Mouse (Mus musculus) liver, embryonic 11.5 days (tissue): ENCODE results near the gene Myadml2. TPM values are rescaled to one million over a fixed set of nuclear protein-coding genes. Genes with fewer than 3 reads are reported as not detected.
A peak's percentile ranks its signal among the peaks of the same experiment; 100 is the strongest.

Experiments used
- ATAC-seq: fragments of 200-750 bp; cut with Nextera tagmentation; replicated peaks from 2 replicates; pipeline ENCODE4 v1.8.0; 2017; ENCODE audit warnings: moderate number of reproducible peaks, mild to moderate bottlenecking, moderate TSS enrichment, moderate library complexity; ENCODE audit not compliant: low FRiP score
- DNase-seq: peaks from one replicate; pipeline ENCODE4 v3.0.0-alpha.2; 2017; ENCODE audit warnings: low spot score
- H3K27ac ChIP-seq: fragments of 300-500 bp; sonication (generic); 2 replicates; pipeline ENCODE4 v1.5.1; 2014; ENCODE audit warnings: mild to moderate bottlenecking, low read depth, low read length, control low read depth
- H3K27me3 ChIP-seq: fragments of 300-500 bp; sonication (generic); replicated peaks from 2 replicates; pipeline ENCODE4 v1.6.1; 2014; ENCODE audit warnings: low read length, mixed read lengths; ENCODE audit not compliant: control insufficient read depth, insufficient read depth
- H3K36me3 ChIP-seq: fragments of 300-500 bp; sonication (generic); 2 replicates; pipeline ENCODE4 v1.6.1; 2014; ENCODE audit warnings: mild to moderate bottlenecking, low read length, moderate library complexity, mixed read lengths; ENCODE audit not compliant: control insufficient read depth, insufficient read depth
- H3K4me1 ChIP-seq: fragments of 300-500 bp; sonication (generic); replicated peaks from 2 replicates; pipeline ENCODE4 v1.6.1; 2014; ENCODE audit warnings: low read length, mixed read lengths; ENCODE audit not compliant: control insufficient read depth, insufficient read depth
- H3K4me2 ChIP-seq: fragments of 300-500 bp; sonication (generic); 2 replicates; pipeline ENCODE4 v1.6.1; 2014; ENCODE audit warnings: mild to moderate bottlenecking, control low read depth, moderate library complexity
- H3K4me3 ChIP-seq: fragments of 300-500 bp; sonication (generic); 2 replicates; pipeline ENCODE4 v1.5.1; 2014; ENCODE audit warnings: low read depth, low read length, control low read depth
- H3K9ac ChIP-seq: fragments of 300-500 bp; sonication (generic); 2 replicates; pipeline ENCODE4 v1.6.1; 2014; ENCODE audit warnings: low read depth, low read length, control low read depth
- H3K9me3 ChIP-seq: fragments of 300-500 bp; sonication (generic); 2 replicates; pipeline ENCODE4 v1.6.1; 2016; ENCODE audit warnings: low read length, inconsistent platforms, mixed read lengths; ENCODE audit not compliant: control insufficient read depth
- WGBS: fragments of 180-500 bp; shearing (Covaris S2); extraction: QIAGEN DNeasy Blood & Tissue Kit; methylation state at CpG from one replicate; pipeline ENCODE4 v1.1.7; 2014; 5-methylcytosine and 5-hydroxymethylcytosine counted together
- polyA plus RNA-seq: library from polyadenylated mRNA; unstranded; fragments of >200 nt; fragmentation: Nextera tagmentation; extraction: Ambion mirVana; gene quantifications from 2 replicates; pipeline ENCODE4 v1.2.1, GENCODE M21; 2014

Gene Myadml2
- polyA plus RNA-seq, 1 experiment from 2014 or later, result 0.60 TPM

DNA sequence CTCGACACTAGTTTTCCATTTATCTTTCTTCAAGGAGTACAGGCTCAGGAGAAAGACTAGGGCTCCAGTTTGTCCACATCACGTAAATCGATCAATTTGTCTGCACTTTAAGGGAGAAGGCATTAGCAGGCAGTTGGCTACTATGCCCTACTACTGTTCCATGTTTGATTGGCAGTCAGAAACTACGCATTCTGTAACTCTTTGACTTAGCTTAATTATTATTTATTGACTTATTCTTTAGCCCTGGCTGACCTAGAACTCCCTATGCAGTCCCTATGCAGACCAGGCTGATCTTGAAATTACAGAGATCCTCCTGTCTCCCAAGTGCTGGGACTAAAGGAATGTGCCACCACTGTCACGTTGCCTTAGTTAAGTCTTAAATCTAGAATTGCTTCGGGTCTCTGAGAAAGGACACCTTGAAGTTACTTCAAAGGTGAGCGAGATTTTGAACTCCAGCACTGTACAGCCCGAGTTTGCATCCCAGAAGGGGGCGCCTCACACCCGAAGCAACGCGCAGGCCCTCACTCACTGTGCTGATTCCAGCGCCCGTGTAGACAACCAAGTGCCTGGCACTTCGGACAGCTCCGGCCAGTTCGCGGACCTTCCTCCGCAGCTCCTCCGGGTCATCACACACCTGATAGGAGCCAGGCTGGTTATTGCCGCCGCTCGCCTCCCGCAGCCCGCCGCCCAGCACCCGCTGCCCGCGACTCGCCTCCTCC lies 23.8 kb downstream of the Myadml2 start:
- DNase-seq, result peak; percentile 77
- Histone ChIP-seq H3K27me3 (no peaks in the 10 kb centered on the region), H3K9ac (peak overlapping the region; percentile 97), H3K9me3 (no peaks in the 10 kb centered on the region), H3K4me1 (peaks cover 42% of the 10 kb centered on the region), H3K4me3 (peak overlapping the region; percentile 100), H3K27ac (peak overlapping the region; percentile 97), H3K36me3 (peaks cover 36% of the 10 kb centered on the region), H3K4me2 (peak overlapping the region; percentile 81)
- peak; percentile 82 for ATAC-seq
- 11% methylated on average over 30 of the region's 30 CpGs for WGBS

DNA sequence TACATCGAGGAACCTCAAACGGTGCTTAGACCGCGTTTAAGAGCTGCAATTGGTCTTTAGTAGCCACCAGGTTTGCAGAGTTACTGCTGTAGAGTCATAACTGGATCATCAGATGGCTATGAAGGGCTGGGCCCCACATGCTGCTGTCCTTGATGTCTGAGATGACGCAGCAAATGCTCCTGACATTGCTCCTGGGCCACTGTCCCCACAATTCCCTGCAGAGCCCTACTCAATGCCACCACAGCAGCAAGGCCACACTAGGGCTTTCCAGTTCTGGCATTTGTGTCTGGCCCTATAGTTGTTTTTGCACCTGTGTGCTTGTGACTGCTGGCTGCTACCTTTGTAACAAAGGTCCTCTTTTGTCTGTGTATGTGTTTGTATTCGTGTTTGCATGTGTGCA lies 25.2 kb downstream of the Myadml2 start:
- no peak for DNase-seq

GRCm38 (mm10) chr11:120620195-120620594 lies 27.8 kb downstream of the Myadml2 start:
- WGBS, result 93% methylated on average over 14 of the region's 14 CpGs
- H3K9ac ChIP-seq, result no peak overlapping the region
- H3K4me1 ChIP-seq, result peaks cover 35% of the 10 kb centered on the region
- DNase-seq, result no peak
- no peaks in the 10 kb centered on the region for H3K27me3 ChIP-seq
- H3K9me3 ChIP-seq, result no peaks in the 10 kb centered on the region
- peaks cover 41% of the 10 kb centered on the region for H3K36me3 ChIP-seq
- H3K4me2 ChIP-seq, result no peak overlapping the region
- no peak overlapping the region for H3K27ac ChIP-seq
- no peak for ATAC-seq
- H3K4me3 ChIP-seq, result no peak overlapping the region

More for the DNA sequence above, 25.2 kb downstream of the Myadml2 start:
- H3K9me3 ChIP-seq, result no peaks in the 10 kb centered on the region
- 0 out of 2 replicates have a peak overlapping the region, but pooled peaks have one; percentile 3 for H3K4me2 ChIP-seq
- 93% methylated on average over 6 of the region's 6 CpGs for WGBS
- H3K4me3 ChIP-seq, result no peak overlapping the region
- H3K36me3 ChIP-seq, result peaks cover 38% of the 10 kb centered on the region
- no peak overlapping the region for H3K27ac ChIP-seq
- H3K4me1 ChIP-seq, result peaks cover 40% of the 10 kb centered on the region
- no peak overlapping the region; the same call in 1 of the 2 replicates for H3K9ac ChIP-seq
- no peak for ATAC-seq
- no peaks in the 10 kb centered on the region for H3K27me3 ChIP-seq

DNA sequence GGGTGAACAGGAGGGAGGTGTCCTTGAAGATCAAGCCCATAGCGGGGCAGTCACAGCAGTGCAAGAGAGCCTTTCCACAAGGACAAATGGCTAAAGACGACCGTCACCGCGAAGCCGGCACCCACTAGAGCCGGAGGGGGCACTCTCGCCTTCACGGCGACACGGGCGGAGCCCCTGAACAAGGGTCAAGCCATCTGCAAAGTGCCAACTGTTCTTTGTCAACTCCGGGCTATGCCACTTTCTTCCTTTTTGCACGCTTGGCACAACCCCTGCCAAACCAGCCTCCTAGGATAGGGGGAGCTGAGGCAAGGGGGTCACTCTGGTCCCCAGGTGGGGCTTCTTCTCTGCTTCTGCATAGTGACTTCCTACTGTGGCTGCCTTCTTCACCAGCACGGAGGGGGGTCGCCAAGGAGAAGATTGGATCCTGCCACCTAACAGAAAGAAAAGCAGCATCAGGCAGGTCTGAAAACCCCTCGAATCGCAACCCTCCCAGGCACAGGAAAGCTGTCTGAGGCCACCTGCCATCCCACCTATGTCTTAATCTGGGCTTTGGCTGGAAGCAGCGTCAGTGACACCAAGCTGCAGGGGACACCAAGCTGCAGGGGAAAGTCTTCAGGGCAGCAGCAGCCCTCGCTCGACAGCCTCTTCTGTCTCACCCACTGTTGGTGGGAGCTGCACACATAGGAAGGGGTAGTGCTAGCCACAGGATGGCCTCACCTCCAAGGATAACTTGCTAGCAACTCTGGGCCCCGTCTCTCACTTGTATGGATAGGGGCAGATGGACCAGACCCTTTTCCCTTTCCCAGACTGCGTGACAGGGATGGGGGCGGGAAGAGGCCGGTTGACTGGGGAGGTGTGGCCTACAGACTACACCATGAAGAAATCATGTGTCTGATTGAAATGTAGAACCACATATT lies 29.1 kb downstream of the Myadml2 start:
- no peaks in the 10 kb centered on the region for H3K9me3 ChIP-seq
- H3K9ac ChIP-seq, result no peak overlapping the region
- peak overlapping the region; percentile 88 for H3K4me2 ChIP-seq
- peaks cover 44% of the 10 kb centered on the region for H3K36me3 ChIP-seq
- H3K4me1 ChIP-seq, result peaks cover 29% of the 10 kb centered on the region
- WGBS, result 91% methylated on average over 25 of the region's 25 CpGs
- ATAC-seq (no peak), DNase-seq (no peak)
- no peaks in the 10 kb centered on the region for H3K27me3 ChIP-seq
- H3K4me3 ChIP-seq, result peak overlapping the region; percentile 2; the same call in 1 of the 2 replicates
- peak overlapping the region; percentile 82 for H3K27ac ChIP-seq

- peak within 1 kb of the TSS; percentile 74 for H3K4me3 ChIP-seq
- no peaks in the 10 kb centered on the region for H3K9me3 ChIP-seq
- peak within 1 kb of the TSS; percentile 82 for H3K27ac ChIP-seq
- peaks cover 45% of the 10 kb centered on the region for H3K36me3 ChIP-seq
- no peaks in the 10 kb centered on the region for H3K27me3 ChIP-seq
- ATAC-seq (peak; percentile 95), DNase-seq (peak; percentile 93)
- under 1% methylated on average over 56 of the region's 56 CpGs for WGBS
- H3K9ac ChIP-seq, result peak within 1 kb of the TSS; percentile 86
- peak within 1 kb of the TSS; percentile 88 for H3K4me2 ChIP-seq
- H3K4me1 ChIP-seq, result peaks cover 23% of the 10 kb centered on the region
These were observed 30.3 kb downstream of the Myadml2 start, which contains the start of gene Pcyt2 for GRCm38 (mm10) chr11:120617519-120618112. Pcyt2 (minus strand) TSS chr11:120617936.

GRCm38 (mm10) chr11:120616617-120617294 lies 31.2 kb downstream of the Myadml2 start:
- 35% methylated on average over 4 of the region's 4 CpGs for WGBS
- peaks cover 50% of the 10 kb centered on the region for H3K36me3 ChIP-seq
- ATAC-seq, result peak; percentile 9; the same call in 1 of the 2 replicates
- peak overlapping the region; percentile 88 for H3K4me2 ChIP-seq
- H3K9ac ChIP-seq, result peak overlapping the region; percentile 86
- H3K4me3 ChIP-seq, result peak overlapping the region; percentile 74
- no peak for DNase-seq
- no peaks in the 10 kb centered on the region for H3K9me3 ChIP-seq
- peak overlapping the region; percentile 82 for H3K27ac ChIP-seq
- H3K4me1 ChIP-seq, result peaks cover 23% of the 10 kb centered on the region
- H3K27me3 ChIP-seq, result no peaks in the 10 kb centered on the region

GRCm38 (mm10) chr11:120615606-120616203 lies 32.3 kb downstream of the Myadml2 start:
- no peak overlapping the region for H3K27ac ChIP-seq
- no peak for DNase-seq
- H3K4me1 ChIP-seq, result peaks cover 23% of the 10 kb centered on the region
- 91% methylated on average over 11 of the region's 11 CpGs for WGBS
- no peak for ATAC-seq
- H3K36me3 ChIP-seq, result peaks cover 53% of the 10 kb centered on the region
- no peak overlapping the region; the same call in 1 of the 2 replicates for H3K9ac ChIP-seq
- H3K4me2 ChIP-seq, result peak overlapping the region; percentile 88
- H3K27me3 ChIP-seq, result no peaks in the 10 kb centered on the region
- 0 out of 2 replicates have a peak overlapping the region, but pooled peaks have one; percentile 4 for H3K4me3 ChIP-seq
- no peaks in the 10 kb centered on the region for H3K9me3 ChIP-seq
